Mouse (Mus musculus): Measurements from ENCODE around the gene Phactr3.

GRCm38 (mm10) chr2:178257986-178258555, 139.3 kb downstream of the Phactr3 start:
- no peak for TF ChIP-seq TCF3 (IDR thresholded peaks at IDR 0.05; ENCODE audit: insufficient read length, low read depth)
- no peak for TF ChIP-seq CEBPB (IDR thresholded peaks at IDR 0.05; ENCODE audit: insufficient read depth, poor library complexity, severe bottlenecking)
- no peak for TF ChIP-seq POLR2A (IDR thresholded peaks at IDR 0.05; ENCODE audit: insufficient read length, low read depth)
- TF ChIP-seq USF1 (IDR thresholded peaks at IDR 0.05; ENCODE audit: low read depth) = no peak
- TF ChIP-seq POLR2AphosphoS2 (IDR thresholded peaks at IDR 0.05; ENCODE audit: insufficient read length, low read depth) = no peak
- TF ChIP-seq REST (IDR thresholded peaks at IDR 0.05; ENCODE audit: insufficient read depth, insufficient read length) = no peak
- no peak for TF ChIP-seq E2F4 (IDR thresholded peaks at IDR 0.05; ENCODE audit: insufficient read depth)
- TF ChIP-seq MAX (IDR thresholded peaks at IDR 0.05; ENCODE audit: low read depth) = no peak

Data from myocyte (in vitro differentiated cells).